Mouse (Mus musculus) stomach, postnatal 0 days (tissue): ENCODE data around the gene Jph4. TPM values are rescaled to one million over a fixed set of nuclear protein-coding genes. Genes with fewer than 3 reads are reported as not detected.

Experiments
- ATAC-seq: fragments of 200-750 bp; cut with Nextera tagmentation; 2 replicates; pipeline ENCODE4 v1.8.0; 2017; ENCODE audit not compliant: low FRiP score, low TSS enrichment
- DNase-seq: peaks from one replicate; pipeline ENCODE4 v3.0.0-alpha.2; 2016; ENCODE audit warnings: low spot score
- H3K27ac ChIP-seq: fragments of 300-500 bp; sonication (generic); replicated peaks from 2 replicates; pipeline ENCODE4 v1.5.1; 2014; ENCODE audit warnings: mild to moderate bottlenecking, control low read depth
- H3K27me3 ChIP-seq: fragments of 300-500 bp; sonication (generic); 2 replicates; pipeline ENCODE4 v1.6.1; 2014; ENCODE audit warnings: low read length; ENCODE audit not compliant: control insufficient read depth, insufficient read depth
- H3K36me3 ChIP-seq: fragments of 300-500 bp; sonication (generic); 2 replicates; pipeline ENCODE4 v1.6.1; 2014; ENCODE audit warnings: low read length, mixed read lengths; ENCODE audit not compliant: control insufficient read depth, insufficient read depth
- H3K4me1 ChIP-seq: fragments of 300-500 bp; sonication (generic); replicated peaks from 2 replicates; pipeline ENCODE4 v1.6.1; 2014; ENCODE audit warnings: antibody characterized with exemption; ENCODE audit not compliant: control insufficient read depth, insufficient read depth
- H3K4me2 ChIP-seq: fragments of 300-500 bp; sonication (generic); replicated peaks from 2 replicates; pipeline ENCODE4 v1.6.1; 2014; ENCODE audit warnings: low read depth, mild to moderate bottlenecking, control low read depth, moderate library complexity
- H3K4me3 ChIP-seq: fragments of 300-500 bp; sonication (generic); 2 replicates; pipeline ENCODE4 v1.5.1; 2014; ENCODE audit warnings: low read depth, low read length, control low read depth
- H3K9ac ChIP-seq: fragments of 300-500 bp; sonication (generic); 2 replicates; pipeline ENCODE4 v1.6.1; 2014; ENCODE audit warnings: mild to moderate bottlenecking, low read length, control low read depth, mixed read lengths
- H3K9me3 ChIP-seq: fragments of 300-500 bp; sonication (generic); 2 replicates; pipeline ENCODE4 v1.6.1; 2016; ENCODE audit warnings: low read length; ENCODE audit not compliant: control insufficient read depth
- CTCF ChIP-seq: IDR thresholded peaks from 2 replicates; pipeline ENCODE4 v1.5.1; 2016; ENCODE audit warnings: antibody characterized with exemption, low read depth, mild to moderate bottlenecking, moderate library complexity
- EP300 ChIP-seq: optimal IDR thresholded peaks from 2 replicates; pipeline ENCODE3; 2016; ENCODE audit warnings: antibody characterized with exemption
- WGBS: fragments of 180-500 bp; shearing (Covaris S2); extraction: QIAGEN DNeasy Blood & Tissue Kit; methylation state at CpG from one replicate; pipeline ENCODE4 v1.1.7; 2014; 5-methylcytosine and 5-hydroxymethylcytosine counted together
- polyA plus RNA-seq: library from polyadenylated mRNA; unstranded; fragments of >200 nt; fragmentation: Nextera tagmentation; extraction: Ambion mirVana; gene quantifications from 2 replicates; pipeline ENCODE4 v1.2.1, GENCODE M21; 2015

Jph4 gene
- polyA plus RNA-seq, 1 experiment from 2014 or later = 1.0 TPM

DNA sequence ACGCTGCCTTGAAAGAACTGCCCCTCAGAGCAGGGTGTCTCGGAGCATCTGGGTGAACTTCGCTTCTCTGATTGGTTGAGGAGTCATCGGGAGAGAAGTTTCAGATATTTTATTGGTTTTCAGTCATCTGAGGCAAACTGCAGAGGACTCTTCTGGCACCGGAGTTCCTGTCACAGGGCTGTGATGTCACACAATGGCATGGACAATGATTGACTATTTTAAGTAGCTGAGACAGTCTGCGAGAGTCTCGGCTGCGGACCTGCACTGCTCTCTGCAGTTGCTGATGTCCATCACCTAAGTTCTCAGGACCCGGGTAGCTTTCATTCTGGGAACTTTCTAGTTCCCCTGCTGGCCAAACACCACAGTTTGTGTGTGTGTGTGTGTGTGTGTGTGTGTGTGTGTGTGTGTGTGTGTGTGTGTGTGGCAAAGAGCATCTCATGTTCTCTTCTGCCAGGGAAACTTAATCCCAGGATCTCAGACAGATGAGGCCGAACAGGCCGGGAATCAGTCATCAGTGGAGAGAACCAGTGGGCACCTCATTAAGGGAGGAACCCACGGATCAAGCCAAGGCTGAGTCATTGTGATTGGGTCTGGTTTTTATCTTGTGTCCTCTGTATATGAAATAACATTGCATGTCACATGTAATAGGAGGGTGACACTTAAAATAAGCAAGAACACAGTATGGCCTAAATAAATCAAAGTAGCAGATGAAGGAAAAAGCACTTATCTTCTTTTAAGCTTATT is 40.8 kb upstream of the Jph4 start:
- 35% methylated on average over 12 of the region's 12 CpGs for WGBS
- Histone ChIP-seq H3K4me3 (no peak overlapping the region), H3K4me1 (no peaks in the 10 kb centered on the region), H3K36me3 (no peaks in the 10 kb centered on the region), H3K4me2 (no peak overlapping the region), H3K27me3 (no peaks in the 10 kb centered on the region), H3K9ac (no peak overlapping the region), H3K9me3 (no peaks in the 10 kb centered on the region), H3K27ac (no peak overlapping the region)
- no peak; the same call in 1 of the 2 replicates for ATAC-seq
- TF ChIP-seq EP300 = no peak
- TF ChIP-seq CTCF = no peak
- DNase-seq = no peak

DNA sequence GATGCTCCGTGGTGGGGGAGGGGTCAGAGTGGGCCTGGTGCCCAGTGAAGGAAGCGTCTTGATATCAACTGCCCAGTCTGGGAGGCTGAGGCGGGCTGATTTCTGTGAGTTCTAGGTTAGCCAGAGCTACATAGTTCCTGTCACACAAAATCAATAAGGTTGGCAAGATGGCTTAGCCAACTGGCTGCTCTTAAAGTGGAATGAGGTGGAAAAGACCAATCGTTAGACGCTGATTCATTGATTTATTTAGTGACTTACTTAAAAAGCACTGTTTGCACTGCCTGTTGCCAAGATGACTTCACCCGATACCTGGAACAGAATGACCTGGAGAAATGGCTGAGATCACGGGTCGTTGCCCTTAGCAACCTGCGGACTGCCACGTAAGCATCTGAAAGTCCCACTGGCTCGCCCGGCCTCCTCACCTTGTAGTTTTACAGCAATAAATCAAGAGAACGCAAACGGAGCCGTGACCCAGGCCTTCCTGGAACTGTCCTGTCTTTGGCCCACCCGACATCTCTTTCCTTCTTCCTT is 36.3 kb upstream of the Jph4 start:
- no peaks in the 10 kb centered on the region for H3K36me3 ChIP-seq
- H3K27ac ChIP-seq = no peak overlapping the region
- no peaks in the 10 kb centered on the region for H3K4me1 ChIP-seq
- peak; percentile 75 for ATAC-seq
- 78% methylated on average over 16 of the region's 16 CpGs for WGBS
- no peaks in the 10 kb centered on the region for H3K9me3 ChIP-seq
- no peak overlapping the region for H3K4me2 ChIP-seq
- no peak overlapping the region for H3K9ac ChIP-seq
- peak; percentile 59 for DNase-seq
- no peak overlapping the region for H3K4me3 ChIP-seq
- TF ChIP-seq EP300 (no peak), CTCF (no peak)
- no peaks in the 10 kb centered on the region for H3K27me3 ChIP-seq

DNA sequence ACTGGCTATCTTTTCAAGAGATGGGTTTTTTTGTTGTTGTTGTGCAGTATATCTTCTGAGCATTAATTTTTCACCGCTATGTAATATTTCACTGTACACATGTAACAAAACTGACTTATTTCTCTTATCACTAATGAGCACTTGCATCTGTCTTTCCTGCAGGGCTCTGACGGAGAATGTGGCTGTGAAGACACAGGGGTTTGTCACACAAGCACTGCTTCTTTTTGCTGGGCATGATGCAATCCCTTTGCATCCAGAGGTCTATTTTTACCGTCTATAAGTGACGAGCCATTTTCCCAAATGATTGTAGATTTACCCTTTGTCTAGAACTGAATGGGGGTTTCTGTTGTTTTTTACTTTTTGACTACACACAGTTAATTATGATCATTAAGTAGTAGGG is 35.4 kb upstream of the Jph4 start:
- TF ChIP-seq EP300 (no peak), CTCF (no peak)
- no peak overlapping the region for H3K4me3 ChIP-seq
- DNase-seq (no peak), ATAC-seq (no peak)
- H3K4me2 ChIP-seq = no peak overlapping the region
- no peaks in the 10 kb centered on the region for H3K4me1 ChIP-seq
- H3K27ac ChIP-seq = no peak overlapping the region
- no peaks in the 10 kb centered on the region for H3K27me3 ChIP-seq
- no peak overlapping the region for H3K9ac ChIP-seq
- H3K9me3 ChIP-seq = no peaks in the 10 kb centered on the region
- H3K36me3 ChIP-seq = no peaks in the 10 kb centered on the region
- 84% methylated on average over 4 of the region's 4 CpGs for WGBS

DNA sequence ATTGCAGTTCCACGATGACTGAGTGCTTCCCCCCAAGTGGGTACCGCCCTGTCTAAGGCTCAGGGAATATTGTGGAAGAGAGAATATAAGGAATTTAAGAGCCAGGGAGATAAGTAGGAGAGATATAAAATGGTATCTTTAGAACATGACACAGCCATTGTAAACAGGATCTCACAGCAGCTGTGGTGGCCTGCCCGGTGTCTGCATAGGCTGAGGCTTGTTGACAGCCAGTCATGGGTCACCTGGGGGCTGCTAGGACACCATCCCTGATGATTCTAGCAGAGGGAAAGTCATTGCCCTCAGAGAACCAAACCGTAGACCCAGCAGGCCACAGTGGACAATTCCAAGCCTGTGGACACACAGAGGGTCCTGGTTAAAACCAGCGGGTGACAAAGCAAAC is 34.2 kb upstream of the Jph4 start:
- Histone ChIP-seq H3K9ac (no peak overlapping the region), H3K27me3 (no peaks in the 10 kb centered on the region), H3K36me3 (no peaks in the 10 kb centered on the region), H3K4me2 (no peak overlapping the region), H3K27ac (no peak overlapping the region), H3K9me3 (no peaks in the 10 kb centered on the region), H3K4me3 (no peak overlapping the region), H3K4me1 (no peaks in the 10 kb centered on the region)
- TF ChIP-seq EP300 (no peak), CTCF (no peak)
- no peak for DNase-seq
- no peak for ATAC-seq
- 75% methylated on average over 5 of the region's 5 CpGs for WGBS

DNA sequence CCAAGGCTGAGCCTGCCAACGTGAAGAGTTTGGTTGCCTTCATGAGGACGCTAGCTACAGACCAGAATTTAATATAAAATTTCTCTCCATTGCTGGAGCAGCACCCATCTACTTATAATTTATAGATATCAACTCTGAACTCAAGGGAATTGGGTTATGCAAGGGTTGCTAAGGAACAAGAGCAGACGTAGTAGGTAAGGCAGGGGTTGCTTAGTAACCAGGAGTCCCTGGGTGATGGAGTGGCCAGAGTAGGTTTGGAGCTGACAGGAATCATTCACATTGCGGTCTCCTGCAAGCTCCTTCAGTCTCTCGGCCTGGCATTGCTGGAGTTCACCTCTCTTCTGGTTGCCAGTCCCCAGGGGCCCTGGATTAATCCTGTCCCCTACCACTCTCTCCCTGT is 32.3 kb upstream of the Jph4 start:
- Histone ChIP-seq H3K4me2 (no peak overlapping the region), H3K9ac (no peak overlapping the region), H3K36me3 (no peaks in the 10 kb centered on the region), H3K9me3 (no peaks in the 10 kb centered on the region), H3K27ac (no peak overlapping the region), H3K27me3 (no peaks in the 10 kb centered on the region), H3K4me1 (no peaks in the 10 kb centered on the region), H3K4me3 (no peak overlapping the region)
- TF ChIP-seq EP300 (no peak), CTCF (no peak)
- ATAC-seq (no peak), DNase-seq (no peak)
- 80% methylated on average over 5 of the region's 5 CpGs for WGBS

DNA sequence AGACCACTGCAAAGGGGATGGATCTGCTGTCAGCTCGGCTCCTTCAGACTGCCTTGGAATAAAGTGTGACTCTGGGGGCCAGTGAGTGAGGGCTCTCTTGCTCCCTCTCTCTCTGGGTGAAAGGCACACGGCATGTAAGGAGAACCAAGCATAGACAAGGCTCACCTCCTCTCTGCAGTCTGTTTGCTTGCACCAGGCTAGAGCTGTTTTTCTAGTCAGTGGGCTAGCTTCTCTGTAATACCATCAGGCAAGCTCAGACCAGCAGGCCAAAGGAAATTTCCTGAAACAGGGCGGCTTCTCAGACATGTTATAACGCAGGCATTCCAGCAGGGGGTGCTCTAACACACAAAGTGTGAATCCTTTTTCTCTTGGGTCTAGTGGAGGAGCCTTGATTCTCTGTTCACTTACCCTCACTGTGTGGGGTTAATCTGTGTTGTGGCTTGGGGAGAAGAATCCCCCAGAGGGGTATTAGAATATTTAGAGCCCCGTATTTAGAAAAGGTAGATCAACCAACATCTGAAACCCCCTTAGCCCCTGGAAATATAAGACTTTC is 31.7 kb upstream of the Jph4 start:
- TF ChIP-seq CTCF (peak; percentile 88), EP300 (no peak)
- Histone ChIP-seq H3K4me1 (no peaks in the 10 kb centered on the region), H3K9me3 (no peaks in the 10 kb centered on the region), H3K9ac (no peak overlapping the region), H3K4me2 (no peak overlapping the region), H3K27me3 (no peaks in the 10 kb centered on the region), H3K27ac (no peak overlapping the region), H3K4me3 (no peak overlapping the region), H3K36me3 (no peaks in the 10 kb centered on the region)
- DNase-seq (peak; percentile 72), ATAC-seq (peak; percentile 19; the same call in 1 of the 2 replicates)
- 33% methylated on average over 5 of the region's 5 CpGs for WGBS
